Mouse (Mus musculus): ENCODE results near the gene Evi2b. TPM values are rescaled to one million over a fixed set of nuclear protein-coding genes. Genes with fewer than 3 reads are reported as not detected.

The Evi2b gene
- total RNA-seq, 2 experiments from 2014 or later = 0.66 to 1.3 TPM

GRCm38 (mm10) chr11:79522944-79523343 is 618 bp downstream of the Evi2b start:
- no peak for DNase-seq

GRCm38 (mm10) chr11:79521930-79522329 is 1.6 kb downstream of the Evi2b start:
- no peak for DNase-seq

- no peak for DNase-seq
These were observed 2.8 kb downstream of the Evi2b start for GRCm38 (mm10) chr11:79520772-79521171.

- no peak for DNase-seq
These were observed 3.7 kb downstream of the Evi2b start for GRCm38 (mm10) chr11:79519878-79520291.

- DNase-seq = no peak
These were observed 4.3 kb downstream of the Evi2b start for GRCm38 (mm10) chr11:79519299-79519698.

- DNase-seq = no peak
These were observed 7.8 kb downstream of the Evi2b start for GRCm38 (mm10) chr11:79515798-79516197.

- no peak for DNase-seq
These were observed 8.2 kb downstream of the Evi2b start for GRCm38 (mm10) chr11:79515331-79515730.

- no peak for DNase-seq
These were observed 11.6 kb downstream of the Evi2b start for GRCm38 (mm10) chr11:79511970-79512369.

GRCm38 (mm10) chr11:79504506-79504905 is 19.1 kb downstream of the Evi2b start:
- no peak for DNase-seq

GRCm38 (mm10) chr11:79503845-79504244 is 19.7 kb downstream of the Evi2b start, which contains the start of gene Omg:
Gene Omg (minus strand): TSS chr11:79504084.
- no peak for DNase-seq

- no peak for DNase-seq
These were observed 20.6 kb downstream of the Evi2b start for GRCm38 (mm10) chr11:79502917-79503316.

- no peak for DNase-seq
These were observed 28.4 kb downstream of the Evi2b start for GRCm38 (mm10) chr11:79494976-79495800.

GRCm38 (mm10) chr11:79484721-79485120 is 38.8 kb downstream of the Evi2b start:
- no peak for DNase-seq

- no peak for DNase-seq
These were observed 39.6 kb downstream of the Evi2b start for GRCm38 (mm10) chr11:79483876-79484528.

GRCm38 (mm10) chr11:79483392-79483791 is 40.2 kb downstream of the Evi2b start:
- no peak for DNase-seq

GRCm38 (mm10) chr11:79468097-79468496 is 55.5 kb downstream of the Evi2b start:
- no peak for DNase-seq

Other genes starting within 250 kb of the Evi2b start
- not detected for gene Gm9964, start 226.9 kb downstream of the Evi2b start, total RNA-seq (2021)
- gene Nf1, start 184.1 kb downstream of the Evi2b start, total RNA-seq (2021) = 10 to 100 TPM; 60.4 to 69.7 TPM
- gene Omg, start 19.7 kb downstream of the Evi2b start, total RNA-seq (2021) = 1 to 10 TPM; 5.4 to 5.6 TPM
- under 1 TPM; 0.10 TPM for gene Evi2, start 6.8 kb upstream of the Evi2b start, total RNA-seq (2021)
- 1 to 10 TPM; 2.3 to 2.5 TPM for gene Evi2a, start 6.8 kb upstream of the Evi2b start, total RNA-seq (2021)
- 1 to 10 TPM; 2.4 to 2.7 TPM for gene Rab11fip4, start 67.5 kb upstream of the Evi2b start, total RNA-seq (2021)

Data from adrenal gland, postnatal 36 days (tissue).